Mouse (Mus musculus): ENCODE data around the gene Dnajc13. TPM values are rescaled to one million over a fixed set of nuclear protein-coding genes. Genes with fewer than 3 reads are reported as not detected.

Dnajc13 gene
- polyA plus RNA-seq, 1 experiment from 2014 or later: 5.8 TPM

- Histone ChIP-seq H3K27ac (ENCODE audit: low read depth) (no peak overlapping the region), H3K4me2 (ENCODE audit: low read depth, low read length) (no peak overlapping the region), H3K4me3 (ENCODE audit: low read depth, low read length) (no peak overlapping the region), H3K36me3 (replicated peaks; ENCODE audit: insufficient read depth, low read length) (peaks cover 6% of the 10 kb centered on the region), H3K9me3 (ENCODE audit: low read length) (peaks cover 4% of the 10 kb centered on the region; the same call in 1 of the 2 replicates), H3K4me1 (ENCODE audit: insufficient read depth) (no peaks in the 10 kb centered on the region), H3K27me3 (ENCODE audit: insufficient read depth, low read length) (no peaks in the 10 kb centered on the region), H3K9ac (replicated peaks) (no peak overlapping the region)
- WGBS (ENCODE audit: insufficient replicate concordance): 67% methylated on average over 2 of the region's 2 CpGs
- DNase-seq (no peak), ATAC-seq (no peak)
- TF ChIP-seq CTCF (IDR thresholded peaks at IDR 0.05; ENCODE audit: low read depth) (no peak), EP300 (IDR thresholded peaks at IDR 0.05; ENCODE audit: low read depth) (no peak)
Measured at GRCm38 (mm10) chr9:104108571-104109143, 154.1 kb downstream of the Dnajc13 start.

DNA sequence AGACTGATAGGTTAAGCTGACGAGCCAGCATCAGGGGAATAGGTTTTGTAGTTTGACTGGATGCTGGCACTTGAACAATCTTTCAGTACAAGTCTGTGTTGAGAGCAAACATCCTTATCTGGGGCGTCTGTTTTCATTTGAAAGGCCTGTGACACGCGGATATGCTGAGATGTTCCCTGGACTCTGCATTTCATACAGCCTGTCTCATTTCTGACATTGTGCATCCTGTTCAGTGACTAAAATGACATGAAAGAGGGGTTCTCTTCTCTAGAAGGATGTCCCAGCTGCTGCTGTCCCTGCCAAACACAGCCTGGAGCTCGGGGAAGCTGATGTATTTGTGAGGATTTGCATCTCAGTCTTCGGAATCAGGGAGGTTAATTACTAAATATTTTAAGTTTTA lies 155.2 kb downstream of the Dnajc13 start:
- ATAC-seq: no peak
- Histone ChIP-seq H3K4me2 (ENCODE audit: low read depth, low read length) (no peak overlapping the region), H3K4me3 (ENCODE audit: low read depth, low read length) (no peak overlapping the region), H3K9ac (replicated peaks) (no peak overlapping the region), H3K27ac (ENCODE audit: low read depth) (no peak overlapping the region), H3K36me3 (replicated peaks; ENCODE audit: insufficient read depth, low read length) (peaks cover 6% of the 10 kb centered on the region), H3K9me3 (ENCODE audit: low read length) (peaks cover 4% of the 10 kb centered on the region; the same call in 1 of the 2 replicates), H3K4me1 (ENCODE audit: insufficient read depth) (no peaks in the 10 kb centered on the region), H3K27me3 (ENCODE audit: insufficient read depth, low read length) (no peaks in the 10 kb centered on the region)
- WGBS (ENCODE audit: insufficient replicate concordance): 52% methylated on average over 6 of the region's 6 CpGs
- no peak for DNase-seq
- TF ChIP-seq CTCF (IDR thresholded peaks at IDR 0.05; ENCODE audit: low read depth): no peak
- TF ChIP-seq EP300 (IDR thresholded peaks at IDR 0.05; ENCODE audit: low read depth): no peak

GRCm38 (mm10) chr9:104106930-104107329 lies 155.8 kb downstream of the Dnajc13 start:
- no peaks in the 10 kb centered on the region for H3K27me3 ChIP-seq (ENCODE audit: insufficient read depth, low read length)
- 72% methylated on average over 9 of the region's 9 CpGs for WGBS (ENCODE audit: insufficient replicate concordance)
- peaks cover 6% of the 10 kb centered on the region for H3K36me3 ChIP-seq (replicated peaks; ENCODE audit: insufficient read depth, low read length)
- no peaks in the 10 kb centered on the region for H3K4me1 ChIP-seq (ENCODE audit: insufficient read depth)
- ATAC-seq: no peak
- H3K27ac ChIP-seq (ENCODE audit: low read depth): no peak overlapping the region
- H3K4me3 ChIP-seq (ENCODE audit: low read depth, low read length): no peak overlapping the region
- no peak for DNase-seq
- H3K4me2 ChIP-seq (ENCODE audit: low read depth, low read length): no peak overlapping the region
- no peak overlapping the region for H3K9ac ChIP-seq (replicated peaks)
- H3K9me3 ChIP-seq (ENCODE audit: low read length): peaks cover 4% of the 10 kb centered on the region; the same call in 1 of the 2 replicates
- TF ChIP-seq EP300 (IDR thresholded peaks at IDR 0.05; ENCODE audit: low read depth): no peak
- TF ChIP-seq CTCF (IDR thresholded peaks at IDR 0.05; ENCODE audit: low read depth): no peak

- Histone ChIP-seq H3K36me3 (replicated peaks; ENCODE audit: insufficient read depth, low read length) (peaks cover 3% of the 10 kb centered on the region), H3K4me1 (ENCODE audit: insufficient read depth) (no peaks in the 10 kb centered on the region), H3K27ac (ENCODE audit: low read depth) (no peak overlapping the region), H3K4me3 (ENCODE audit: low read depth, low read length) (no peak overlapping the region), H3K27me3 (ENCODE audit: insufficient read depth, low read length) (no peaks in the 10 kb centered on the region), H3K9me3 (ENCODE audit: low read length) (no peaks in the 10 kb centered on the region), H3K4me2 (ENCODE audit: low read depth, low read length) (no peak overlapping the region), H3K9ac (replicated peaks) (no peak overlapping the region)
- whole genome bisulfite sequencing (ENCODE audit: insufficient replicate concordance): 93% methylated on average over 2 of the region's 2 CpGs
- DNase-seq: no peak
- ATAC-seq: no peak
- TF ChIP-seq CTCF (IDR thresholded peaks at IDR 0.05; ENCODE audit: low read depth) (no peak), EP300 (IDR thresholded peaks at IDR 0.05; ENCODE audit: low read depth) (no peak)
Measured at GRCm38 (mm10) chr9:104104986-104105385, 157.7 kb downstream of the Dnajc13 start.

DNA sequence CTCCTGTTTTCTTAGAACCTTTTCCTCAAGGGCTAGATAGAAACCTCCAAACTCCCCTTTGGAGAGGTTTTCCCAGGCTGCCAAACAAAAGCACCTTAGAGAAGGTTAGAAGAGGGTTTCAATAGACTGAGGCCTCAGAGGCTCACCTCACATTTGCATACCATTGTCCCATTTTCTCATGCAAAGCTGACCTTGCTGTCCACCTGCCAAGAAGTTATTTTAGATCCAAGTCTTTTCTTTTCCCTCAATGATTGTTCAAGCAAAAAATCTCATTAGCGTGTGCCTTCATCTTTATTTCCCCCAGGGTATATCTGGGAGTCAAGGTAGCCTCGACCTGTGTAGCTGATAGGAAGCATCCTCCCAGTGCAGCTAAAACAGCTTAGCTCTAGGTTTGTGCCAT lies 159.8 kb downstream of the Dnajc13 start:
- Histone ChIP-seq H3K9ac (replicated peaks) (no peak overlapping the region), H3K4me2 (ENCODE audit: low read depth, low read length) (no peak overlapping the region), H3K27me3 (ENCODE audit: insufficient read depth, low read length) (no peaks in the 10 kb centered on the region), H3K27ac (ENCODE audit: low read depth) (no peak overlapping the region), H3K36me3 (replicated peaks; ENCODE audit: insufficient read depth, low read length) (peaks cover 10% of the 10 kb centered on the region), H3K4me3 (ENCODE audit: low read depth, low read length) (no peak overlapping the region), H3K9me3 (ENCODE audit: low read length) (no peaks in the 10 kb centered on the region), H3K4me1 (ENCODE audit: insufficient read depth) (no peaks in the 10 kb centered on the region)
- WGBS (ENCODE audit: insufficient replicate concordance): 61% methylated on average over 2 of the region's 2 CpGs
- DNase-seq: no peak
- TF ChIP-seq EP300 (IDR thresholded peaks at IDR 0.05; ENCODE audit: low read depth) (no peak), CTCF (IDR thresholded peaks at IDR 0.05; ENCODE audit: low read depth) (no peak)
- ATAC-seq: no peak

- Histone ChIP-seq H3K4me2 (ENCODE audit: low read depth, low read length) (no peak overlapping the region), H3K27me3 (ENCODE audit: insufficient read depth, low read length) (no peaks in the 10 kb centered on the region), H3K4me3 (ENCODE audit: low read depth, low read length) (no peak overlapping the region), H3K9me3 (ENCODE audit: low read length) (no peaks in the 10 kb centered on the region), H3K36me3 (replicated peaks; ENCODE audit: insufficient read depth, low read length) (peaks cover 10% of the 10 kb centered on the region), H3K4me1 (ENCODE audit: insufficient read depth) (no peaks in the 10 kb centered on the region), H3K27ac (ENCODE audit: low read depth) (no peak overlapping the region), H3K9ac (replicated peaks) (no peak overlapping the region)
- 63% methylated on average over 6 of the region's 6 CpGs for WGBS (ENCODE audit: insufficient replicate concordance)
- TF ChIP-seq CTCF (IDR thresholded peaks at IDR 0.05; ENCODE audit: low read depth) (no peak), EP300 (IDR thresholded peaks at IDR 0.05; ENCODE audit: low read depth) (no peak)
- DNase-seq (no peak), ATAC-seq (no peak)
Measured at GRCm38 (mm10) chr9:104102301-104102700, 160.4 kb downstream of the Dnajc13 start.
